Mouse (Mus musculus) lung, embryonic 16.5 days (tissue): ENCODE measurements around the gene Il4ra. TPM values are rescaled to one million over a fixed set of nuclear protein-coding genes. Genes with fewer than 3 reads are reported as not detected.

Experiments used
- ATAC-seq: fragments of 200-750 bp; cut with Nextera tagmentation; 2 replicates; pipeline ENCODE4 v1.8.0; 2017; ENCODE audit warnings: low read depth, mild to moderate bottlenecking, moderate library complexity
- H3K27ac ChIP-seq: fragments of 300-500 bp; sonication (generic); 2 replicates; pipeline ENCODE4 v1.5.1; 2014; ENCODE audit warnings: mild to moderate bottlenecking, control low read depth, low read length
- H3K27me3 ChIP-seq: fragments of 300-500 bp; sonication (generic); 2 replicates; pipeline ENCODE4 v1.6.1; 2014; ENCODE audit warnings: low read depth, low read length, mixed read lengths; ENCODE audit not compliant: control insufficient read depth, insufficient read depth
- H3K36me3 ChIP-seq: fragments of 300-500 bp; sonication (generic); 2 replicates; pipeline ENCODE4 v1.6.1; 2014; ENCODE audit warnings: low read length; ENCODE audit not compliant: control insufficient read depth, insufficient read depth
- H3K4me1 ChIP-seq: fragments of 300-500 bp; sonication (generic); replicated peaks from 2 replicates; pipeline ENCODE4 v1.6.1; 2014; ENCODE audit warnings: low read length, mixed read lengths; ENCODE audit not compliant: control insufficient read depth, insufficient read depth
- H3K4me2 ChIP-seq: fragments of 300-500 bp; sonication (generic); 2 replicates; pipeline ENCODE4 v1.6.1; 2014; ENCODE audit warnings: low read depth, low read length, control low read depth
- H3K4me3 ChIP-seq: fragments of 300-500 bp; sonication (generic); 2 replicates; pipeline ENCODE4 v1.5.1; 2014; ENCODE audit warnings: mild to moderate bottlenecking, low read length, control low read depth
- H3K9ac ChIP-seq: fragments of 300-500 bp; sonication (generic); 2 replicates; pipeline ENCODE4 v1.6.1; 2014; ENCODE audit warnings: low read length, control low read depth
- H3K9me3 ChIP-seq: fragments of 300-500 bp; sonication (generic); 2 replicates; pipeline ENCODE4 v1.6.1; 2016; ENCODE audit warnings: low read length; ENCODE audit not compliant: control insufficient read depth
- WGBS: fragments of 180-500 bp; shearing (Covaris S2); extraction: QIAGEN DNeasy Blood & Tissue Kit; methylation state at CpG from one replicate; pipeline ENCODE4 v1.1.7; 2014; 5-methylcytosine and 5-hydroxymethylcytosine counted together
- polyA plus RNA-seq: library from polyadenylated mRNA; unstranded; fragments of >200 nt; fragmentation: Nextera tagmentation; extraction: Ambion mirVana; gene quantifications from 2 replicates; pipeline ENCODE4 v1.2.1, GENCODE M21; 2015

The Il4ra gene
- polyA plus RNA-seq, 1 experiment from 2014 or later: 18.8 TPM

- Histone ChIP-seq H3K4me2 (no peak overlapping the region), H3K9ac (no peak overlapping the region), H3K4me3 (no peak overlapping the region), H3K4me1 (peaks cover 28% of the 10 kb centered on the region), H3K27ac (no peak overlapping the region), H3K36me3 (no peaks in the 10 kb centered on the region), H3K27me3 (no peaks in the 10 kb centered on the region), H3K9me3 (no peaks in the 10 kb centered on the region)
- WGBS: 66% methylated on average over 4 of the region's 4 CpGs
- no peak for ATAC-seq
Observed at GRCm38 (mm10) chr7:125562413-125562812, 10.5 kb downstream of the Il4ra start.

- Histone ChIP-seq H3K4me2 (no peak overlapping the region), H3K9me3 (no peaks in the 10 kb centered on the region), H3K27me3 (no peaks in the 10 kb centered on the region), H3K4me1 (peaks cover 28% of the 10 kb centered on the region), H3K9ac (no peak overlapping the region), H3K27ac (no peak overlapping the region), H3K4me3 (no peak overlapping the region), H3K36me3 (no peaks in the 10 kb centered on the region)
- 75% methylated on average over 3 of the region's 3 CpGs for WGBS
- no peak for ATAC-seq
Observed at GRCm38 (mm10) chr7:125563093-125563492, 11.2 kb downstream of the Il4ra start.

GRCm38 (mm10) chr7:125564316-125565024, 12.6 kb downstream of the Il4ra start:
- no peak overlapping the region for H3K9ac ChIP-seq
- ATAC-seq: no peak
- H3K9me3 ChIP-seq: no peaks in the 10 kb centered on the region
- no peak overlapping the region for H3K4me3 ChIP-seq
- H3K27ac ChIP-seq: no peak overlapping the region
- WGBS: 76% methylated on average over 11 of the region's 11 CpGs
- peaks cover 25% of the 10 kb centered on the region for H3K4me1 ChIP-seq
- no peaks in the 10 kb centered on the region for H3K36me3 ChIP-seq
- H3K27me3 ChIP-seq: no peaks in the 10 kb centered on the region
- H3K4me2 ChIP-seq: no peak overlapping the region

- Histone ChIP-seq H3K27ac (peak overlapping the region; percentile 27; the same call in 1 of the 2 replicates), H3K9ac (no peak overlapping the region), H3K4me1 (peaks cover 14% of the 10 kb centered on the region), H3K9me3 (no peaks in the 10 kb centered on the region), H3K27me3 (no peaks in the 10 kb centered on the region), H3K36me3 (no peaks in the 10 kb centered on the region), H3K4me2 (no peak overlapping the region), H3K4me3 (no peak overlapping the region)
- ATAC-seq: no peak
- 64% methylated on average over 12 of the region's 12 CpGs for WGBS
Observed at GRCm38 (mm10) chr7:125565516-125566285, 13.8 kb downstream of the Il4ra start.

GRCm38 (mm10) chr7:125566420-125566819, 14.5 kb downstream of the Il4ra start:
- Histone ChIP-seq H3K9ac (no peak overlapping the region), H3K27me3 (no peaks in the 10 kb centered on the region), H3K27ac (no peak overlapping the region), H3K36me3 (0 out of 2 replicates have a peak, but pooled peaks cover 2% of the 10 kb centered on the region), H3K9me3 (no peaks in the 10 kb centered on the region), H3K4me1 (peaks cover 7% of the 10 kb centered on the region), H3K4me3 (no peak overlapping the region), H3K4me2 (no peak overlapping the region)
- ATAC-seq: peak; percentile 55
- WGBS: 44% methylated on average over 2 of the region's 2 CpGs

GRCm38 (mm10) chr7:125568888-125569287, 17.0 kb downstream of the Il4ra start:
- no peak overlapping the region for H3K4me2 ChIP-seq
- no peaks in the 10 kb centered on the region for H3K27me3 ChIP-seq
- H3K36me3 ChIP-seq: 0 out of 2 replicates have a peak, but pooled peaks cover 2% of the 10 kb centered on the region
- H3K9me3 ChIP-seq: no peaks in the 10 kb centered on the region
- no peak overlapping the region for H3K4me3 ChIP-seq
- peak; percentile 46; the same call in 1 of the 2 replicates for ATAC-seq
- no peak overlapping the region for H3K9ac ChIP-seq
- H3K27ac ChIP-seq: no peak overlapping the region
- peaks cover 7% of the 10 kb centered on the region for H3K4me1 ChIP-seq
- WGBS: 63% methylated on average over 8 of the region's 8 CpGs

GRCm38 (mm10) chr7:125571891-125572290, 20.0 kb downstream of the Il4ra start:
- no peak for ATAC-seq
- 0 out of 2 replicates have a peak, but pooled peaks cover 2% of the 10 kb centered on the region for H3K36me3 ChIP-seq
- 78% methylated on average over 19 of the region's 19 CpGs for WGBS
- H3K9ac ChIP-seq: no peak overlapping the region
- no peak overlapping the region for H3K27ac ChIP-seq
- H3K4me1 ChIP-seq: peaks cover 18% of the 10 kb centered on the region
- no peak overlapping the region for H3K4me3 ChIP-seq
- no peaks in the 10 kb centered on the region for H3K9me3 ChIP-seq
- H3K27me3 ChIP-seq: no peaks in the 10 kb centered on the region
- no peak overlapping the region for H3K4me2 ChIP-seq

- Histone ChIP-seq H3K4me3 (no peak overlapping the region), H3K4me1 (peaks cover 26% of the 10 kb centered on the region), H3K4me2 (no peak overlapping the region), H3K27me3 (no peaks in the 10 kb centered on the region), H3K9me3 (no peaks in the 10 kb centered on the region), H3K9ac (no peak overlapping the region), H3K36me3 (0 out of 2 replicates have a peak, but pooled peaks cover 2% of the 10 kb centered on the region), H3K27ac (no peak overlapping the region)
- no peak for ATAC-seq
- WGBS: 65% methylated on average over 6 of the region's 6 CpGs
Observed at GRCm38 (mm10) chr7:125572737-125573136, 20.8 kb downstream of the Il4ra start.

GRCm38 (mm10) chr7:125573849-125574248, 21.9 kb downstream of the Il4ra start:
- Histone ChIP-seq H3K27ac (no peak overlapping the region), H3K4me3 (no peak overlapping the region), H3K36me3 (0 out of 2 replicates have a peak, but pooled peaks cover 2% of the 10 kb centered on the region), H3K9ac (no peak overlapping the region), H3K4me2 (no peak overlapping the region), H3K4me1 (peaks cover 31% of the 10 kb centered on the region), H3K9me3 (no peaks in the 10 kb centered on the region), H3K27me3 (no peaks in the 10 kb centered on the region)
- WGBS: 66% methylated on average over 2 of the region's 2 CpGs
- no peak for ATAC-seq
